Mouse (Mus musculus) kidney, postnatal 36 days (tissue): ENCODE data around the gene Ube2u.

Source experiments
- DNase-seq, 2 experiments: peaks; one replicate each; pipeline ENCODE4 v3.0.0; 2021 to 2022; ENCODE audit warnings: mixed read lengths in 2 of 2

Gene Ube2u

GRCm38 (mm10) chr4:100553296-100553695 is 74.6 kb downstream of the Ube2u start:
- no peak for DNase-seq

GRCm38 (mm10) chr4:100588236-100589206 is 109.9 kb downstream of the Ube2u start:
- DNase-seq: peak; percentile 70 to 84

GRCm38 (mm10) chr4:100595771-100596170 is 117.1 kb downstream of the Ube2u start:
- no peak for DNase-seq

GRCm38 (mm10) chr4:100596630-100597029 is 118.0 kb downstream of the Ube2u start:
- peak in 1 of 2 experiments; percentile 6 for DNase-seq

GRCm38 (mm10) chr4:100597049-100597448 is 118.4 kb downstream of the Ube2u start:
- DNase-seq: no peak
